Mouse (Mus musculus): ENCODE measurements at regions not wholly inside any gene's neighbourhood (a gene's known extent, or its start where the extent isn't known, plus 50 kb on each side); places are given as distances from the start of the nearest gene placed in this dataset.

DNA sequence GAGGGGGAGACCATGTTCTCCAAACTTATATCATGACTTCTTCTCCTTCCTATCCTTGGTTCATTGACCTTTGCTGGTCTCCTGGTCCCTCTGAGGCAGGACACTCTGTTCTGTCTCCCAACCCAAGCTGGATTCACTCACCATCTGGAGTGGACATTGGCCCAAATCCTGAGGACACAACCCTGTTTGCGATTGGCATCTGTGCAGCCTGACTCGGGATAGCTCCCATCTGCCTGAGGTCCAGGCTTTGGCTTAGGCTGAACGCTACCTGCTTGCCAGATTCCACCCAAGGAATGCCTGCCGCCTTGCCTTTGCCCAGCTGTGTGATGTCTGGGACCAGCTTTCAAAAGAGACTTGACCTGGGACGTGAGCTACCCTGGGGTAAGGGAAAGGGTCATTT is 161.2 kb upstream of the Ubl3 start:
- Histone ChIP-seq H3K27me3 (ENCODE audit: control insufficient read depth, insufficient read depth, low read length, poor library complexity, severe bottlenecking) (no peaks in the 10 kb centered on the region), H3K27ac (ENCODE audit: insufficient read depth, low read length) (no peak overlapping the region), H3K4me1 (ENCODE audit: control insufficient read depth, insufficient read depth, low read length) (no peaks in the 10 kb centered on the region), H3K9ac (ENCODE audit: low read depth, poor library complexity, severe bottlenecking) (no peak overlapping the region), H3K4me3 (ENCODE audit: low read depth, low read length) (no peak overlapping the region), H3K9me3 (replicated peaks; ENCODE audit: control insufficient read depth, insufficient read depth, low read length, poor library complexity, severe bottlenecking) (0 out of 2 replicates have a peak, but pooled peaks cover 4% of the 10 kb centered on the region), H3K36me3 (ENCODE audit: control insufficient read depth, insufficient read depth, low read length, poor library complexity, severe bottlenecking) (no peaks in the 10 kb centered on the region)
- TF ChIP-seq CTCF (IDR thresholded peaks at IDR 0.05; ENCODE audit: low read depth, low read length) (no peak), EP300 (IDR thresholded peaks at IDR 0.05; ENCODE audit: insufficient read depth, low read depth, low read length) (no peak), POLR2A (IDR thresholded peaks at IDR 0.05; ENCODE audit: insufficient read depth, low read length) (no peak)

DNA sequence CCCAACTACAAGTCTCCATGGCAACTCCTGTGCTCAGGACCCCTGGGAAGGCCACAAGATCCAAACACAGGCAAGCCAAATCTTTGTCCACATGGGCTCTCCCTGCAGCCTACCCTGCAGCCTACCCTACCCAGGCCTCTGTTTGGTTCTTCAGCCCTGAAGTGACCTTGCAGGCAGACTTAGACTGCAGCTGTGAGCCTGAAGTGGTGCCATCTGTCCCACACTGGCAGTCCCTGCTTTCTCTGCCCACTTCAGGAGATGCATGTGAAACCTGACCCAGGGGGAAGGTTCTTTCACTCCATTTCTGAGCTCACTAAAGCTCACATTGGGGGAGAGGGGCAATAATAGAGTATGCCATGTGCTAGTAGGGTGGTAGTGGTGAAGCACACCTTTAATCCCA is 160.4 kb upstream of the Ubl3 start:
- Histone ChIP-seq H3K4me1 (ENCODE audit: control insufficient read depth, insufficient read depth, low read length) (peaks cover 3% of the 10 kb centered on the region), H3K36me3 (ENCODE audit: control insufficient read depth, insufficient read depth, low read length, poor library complexity, severe bottlenecking) (no peaks in the 10 kb centered on the region), H3K4me3 (ENCODE audit: low read depth, low read length) (no peak overlapping the region), H3K9me3 (replicated peaks; ENCODE audit: control insufficient read depth, insufficient read depth, low read length, poor library complexity, severe bottlenecking) (no peaks in the 10 kb centered on the region), H3K27me3 (ENCODE audit: control insufficient read depth, insufficient read depth, low read length, poor library complexity, severe bottlenecking) (no peaks in the 10 kb centered on the region), H3K27ac (ENCODE audit: insufficient read depth, low read length) (no peak overlapping the region), H3K9ac (ENCODE audit: low read depth, poor library complexity, severe bottlenecking) (no peak overlapping the region)
- TF ChIP-seq POLR2A (IDR thresholded peaks at IDR 0.05; ENCODE audit: insufficient read depth, low read length) (no peak), CTCF (IDR thresholded peaks at IDR 0.05; ENCODE audit: low read depth, low read length) (no peak), EP300 (IDR thresholded peaks at IDR 0.05; ENCODE audit: insufficient read depth, low read depth, low read length) (no peak)

DNA sequence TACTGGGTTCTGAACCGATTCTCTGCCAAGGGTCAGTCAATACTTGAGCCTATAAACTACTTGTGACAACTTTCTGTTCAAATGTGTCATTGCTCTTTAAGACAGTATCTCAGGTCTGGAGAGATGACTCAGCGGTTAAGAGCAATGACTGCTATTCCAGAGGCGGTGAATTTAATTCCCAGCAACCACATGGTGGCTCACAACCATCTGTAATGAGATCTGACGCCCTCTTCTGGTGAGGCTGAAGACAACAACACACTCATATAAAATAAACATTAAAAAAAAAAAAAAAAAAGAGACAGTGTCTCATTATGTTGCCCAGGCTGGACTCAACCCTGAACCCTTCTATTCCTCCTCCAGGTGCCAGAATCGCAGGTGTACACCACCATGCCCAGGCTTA is 159.0 kb upstream of the Ubl3 start:
- no peaks in the 10 kb centered on the region for H3K36me3 ChIP-seq (ENCODE audit: control insufficient read depth, insufficient read depth, low read length, poor library complexity, severe bottlenecking)
- H3K27me3 ChIP-seq (ENCODE audit: control insufficient read depth, insufficient read depth, low read length, poor library complexity, severe bottlenecking): no peaks in the 10 kb centered on the region
- TF ChIP-seq CTCF (IDR thresholded peaks at IDR 0.05; ENCODE audit: low read depth, low read length) (no peak), POLR2A (IDR thresholded peaks at IDR 0.05; ENCODE audit: insufficient read depth, low read length) (no peak), EP300 (IDR thresholded peaks at IDR 0.05; ENCODE audit: insufficient read depth, low read depth, low read length) (no peak)
- H3K4me3 ChIP-seq (ENCODE audit: low read depth, low read length): no peak overlapping the region
- H3K4me1 ChIP-seq (ENCODE audit: control insufficient read depth, insufficient read depth, low read length): peaks cover 3% of the 10 kb centered on the region
- no peak overlapping the region for H3K9ac ChIP-seq (ENCODE audit: low read depth, poor library complexity, severe bottlenecking)
- no peak overlapping the region for H3K27ac ChIP-seq (ENCODE audit: insufficient read depth, low read length)
- H3K9me3 ChIP-seq (replicated peaks; ENCODE audit: control insufficient read depth, insufficient read depth, low read length, poor library complexity, severe bottlenecking): no peaks in the 10 kb centered on the region

DNA sequence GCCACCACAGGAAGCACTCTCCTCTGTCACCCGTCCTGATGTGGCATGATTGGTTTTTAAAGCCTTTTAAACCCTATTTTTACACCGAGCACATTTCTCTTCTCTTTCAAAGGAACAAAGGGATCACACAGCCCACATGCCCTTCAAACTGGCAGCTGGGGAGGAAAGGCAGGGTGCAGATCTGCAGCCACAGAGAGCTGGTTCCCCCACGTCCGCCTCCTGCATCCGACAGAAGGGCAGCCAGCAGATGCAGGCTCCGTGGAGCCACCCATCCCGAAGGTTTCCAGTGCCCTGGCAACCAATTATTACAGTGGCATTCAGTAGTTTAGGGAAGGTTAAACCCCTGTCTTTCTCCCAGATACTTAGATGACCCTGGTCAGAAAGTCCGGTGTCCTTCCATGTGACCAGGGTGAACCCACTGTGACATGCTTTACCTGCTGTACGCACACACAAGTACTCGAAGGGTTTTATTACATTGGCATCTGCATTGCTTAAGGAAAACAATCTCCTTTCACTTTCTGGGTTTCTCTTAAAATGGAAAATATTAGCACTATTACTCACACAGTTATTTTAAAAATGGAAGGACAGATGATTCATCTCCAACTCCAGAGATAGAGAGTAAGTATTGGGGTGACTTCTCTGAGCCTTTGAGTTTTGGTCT is 156.7 kb upstream of the Ubl3 start:
- Histone ChIP-seq H3K9ac (ENCODE audit: low read depth, poor library complexity, severe bottlenecking) (no peak overlapping the region), H3K27ac (ENCODE audit: insufficient read depth, low read length) (no peak overlapping the region), H3K36me3 (ENCODE audit: control insufficient read depth, insufficient read depth, low read length, poor library complexity, severe bottlenecking) (no peaks in the 10 kb centered on the region), H3K27me3 (ENCODE audit: control insufficient read depth, insufficient read depth, low read length, poor library complexity, severe bottlenecking) (no peaks in the 10 kb centered on the region), H3K4me3 (ENCODE audit: low read depth, low read length) (no peak overlapping the region), H3K9me3 (replicated peaks; ENCODE audit: control insufficient read depth, insufficient read depth, low read length, poor library complexity, severe bottlenecking) (no peaks in the 10 kb centered on the region), H3K4me1 (ENCODE audit: control insufficient read depth, insufficient read depth, low read length) (peaks cover 3% of the 10 kb centered on the region)
- TF ChIP-seq POLR2A (IDR thresholded peaks at IDR 0.05; ENCODE audit: insufficient read depth, low read length) (no peak), EP300 (IDR thresholded peaks at IDR 0.05; ENCODE audit: insufficient read depth, low read depth, low read length) (no peak), CTCF (IDR thresholded peaks at IDR 0.05; ENCODE audit: low read depth, low read length) (no peak)

DNA sequence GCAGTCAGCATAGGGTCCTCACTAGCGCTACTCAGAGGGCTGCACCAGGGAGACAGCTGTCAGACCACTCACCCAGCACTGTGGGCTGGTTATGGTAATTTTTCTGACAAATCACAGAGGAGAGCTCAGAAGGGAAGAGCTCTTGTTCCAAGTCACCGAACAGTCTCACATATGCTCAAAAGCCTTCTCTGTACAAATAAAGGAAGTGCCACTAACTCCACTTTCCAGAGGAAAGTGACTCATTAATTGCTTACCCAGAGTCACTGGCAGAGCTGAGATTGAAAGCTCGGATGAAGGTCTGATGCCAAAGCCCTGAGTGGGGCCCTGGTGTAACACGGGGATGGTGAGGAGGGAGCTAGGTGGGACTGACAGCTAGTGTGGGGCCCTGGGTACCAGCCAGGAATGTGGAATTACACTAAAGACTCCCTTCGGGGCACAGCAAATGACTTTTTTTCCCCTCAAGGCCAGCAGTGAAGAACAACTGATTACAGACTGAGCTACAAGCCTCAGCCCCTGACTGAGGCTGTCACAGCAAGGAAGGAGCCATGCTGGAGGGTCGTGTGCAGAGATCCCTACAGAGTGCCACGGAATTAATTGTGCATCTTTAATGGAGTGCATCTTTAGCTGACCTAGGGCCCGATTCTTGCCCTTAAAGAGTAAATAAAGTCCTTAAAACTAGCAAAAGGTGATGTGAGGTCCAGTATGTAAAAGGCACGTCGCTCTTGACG is 155.6 kb upstream of the Ubl3 start:
- peaks cover 3% of the 10 kb centered on the region for H3K4me1 ChIP-seq (ENCODE audit: control insufficient read depth, insufficient read depth, low read length)
- TF ChIP-seq CTCF (IDR thresholded peaks at IDR 0.05; ENCODE audit: low read depth, low read length) (no peak), EP300 (IDR thresholded peaks at IDR 0.05; ENCODE audit: insufficient read depth, low read depth, low read length) (no peak), POLR2A (IDR thresholded peaks at IDR 0.05; ENCODE audit: insufficient read depth, low read length) (no peak)
- H3K27ac ChIP-seq (ENCODE audit: insufficient read depth, low read length): no peak overlapping the region
- no peaks in the 10 kb centered on the region for H3K27me3 ChIP-seq (ENCODE audit: control insufficient read depth, insufficient read depth, low read length, poor library complexity, severe bottlenecking)
- H3K4me3 ChIP-seq (ENCODE audit: low read depth, low read length): no peak overlapping the region
- H3K9ac ChIP-seq (ENCODE audit: low read depth, poor library complexity, severe bottlenecking): no peak overlapping the region
- no peaks in the 10 kb centered on the region for H3K9me3 ChIP-seq (replicated peaks; ENCODE audit: control insufficient read depth, insufficient read depth, low read length, poor library complexity, severe bottlenecking)
- no peaks in the 10 kb centered on the region for H3K36me3 ChIP-seq (ENCODE audit: control insufficient read depth, insufficient read depth, low read length, poor library complexity, severe bottlenecking)

DNA sequence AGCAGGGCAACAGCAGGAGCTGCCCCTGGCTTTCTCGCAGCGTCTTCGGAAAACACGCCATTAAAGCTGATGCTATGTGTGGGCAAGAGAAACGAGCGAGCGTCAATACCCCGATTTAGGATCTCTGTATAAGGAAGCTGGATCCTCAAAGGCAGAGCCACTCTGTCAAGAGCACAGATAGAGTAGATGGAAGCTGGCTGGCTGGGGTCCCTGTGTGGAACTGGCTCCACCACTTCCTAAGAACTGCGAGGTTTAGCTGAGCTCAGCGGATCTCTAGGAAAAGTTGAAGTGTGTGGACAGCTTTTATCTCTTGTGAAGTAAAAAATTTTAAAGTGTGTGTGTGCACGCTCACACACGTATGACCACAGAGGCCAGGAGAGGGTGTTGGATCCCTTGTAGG is 154.7 kb upstream of the Ubl3 start:
- no peak overlapping the region for H3K27ac ChIP-seq (ENCODE audit: insufficient read depth, low read length)
- no peaks in the 10 kb centered on the region for H3K36me3 ChIP-seq (ENCODE audit: control insufficient read depth, insufficient read depth, low read length, poor library complexity, severe bottlenecking)
- H3K27me3 ChIP-seq (ENCODE audit: control insufficient read depth, insufficient read depth, low read length, poor library complexity, severe bottlenecking): no peaks in the 10 kb centered on the region
- TF ChIP-seq EP300 (IDR thresholded peaks at IDR 0.05; ENCODE audit: insufficient read depth, low read depth, low read length): no peak
- no peak for TF ChIP-seq CTCF (IDR thresholded peaks at IDR 0.05; ENCODE audit: low read depth, low read length)
- no peak for TF ChIP-seq POLR2A (IDR thresholded peaks at IDR 0.05; ENCODE audit: insufficient read depth, low read length)
- no peak overlapping the region for H3K9ac ChIP-seq (ENCODE audit: low read depth, poor library complexity, severe bottlenecking)
- peaks cover 3% of the 10 kb centered on the region for H3K4me1 ChIP-seq (ENCODE audit: control insufficient read depth, insufficient read depth, low read length)
- no peaks in the 10 kb centered on the region for H3K9me3 ChIP-seq (replicated peaks; ENCODE audit: control insufficient read depth, insufficient read depth, low read length, poor library complexity, severe bottlenecking)
- no peak overlapping the region for H3K4me3 ChIP-seq (ENCODE audit: low read depth, low read length)

Measured in ES-Bruce4 (cell line).